Mouse (Mus musculus) stomach, embryonic 15.5 days (tissue): ENCODE data around the gene Bglap. TPM values are rescaled to one million over a fixed set of nuclear protein-coding genes. Genes with fewer than 3 reads are reported as not detected.

Source experiments
- ATAC-seq: fragments of 200-750 bp; cut with Nextera tagmentation; 2 replicates; pipeline ENCODE4 v1.8.0; 2017; ENCODE audit warnings: low read depth, moderate number of reproducible peaks, moderate TSS enrichment; ENCODE audit not compliant: insufficient read depth, low FRiP score
- H3K27ac ChIP-seq: fragments of 300-500 bp; sonication (generic); 2 replicates; pipeline ENCODE4 v1.5.1; 2015; ENCODE audit warnings: mild to moderate bottlenecking, inconsistent platforms
- H3K27me3 ChIP-seq: fragments of 300-500 bp; sonication (generic); replicated peaks from 2 replicates; pipeline ENCODE4 v1.6.1; 2015; ENCODE audit warnings: inconsistent platforms
- H3K36me3 ChIP-seq: fragments of 300-500 bp; sonication (generic); 2 replicates; pipeline ENCODE4 v1.6.1; 2015; ENCODE audit warnings: inconsistent platforms
- H3K4me1 ChIP-seq: fragments of 300-500 bp; sonication (generic); 2 replicates; pipeline ENCODE4 v1.6.1; 2015; ENCODE audit warnings: inconsistent platforms
- H3K4me2 ChIP-seq: fragments of 300-500 bp; sonication (generic); 2 replicates; pipeline ENCODE4 v1.6.1; 2015; ENCODE audit warnings: mild to moderate bottlenecking, inconsistent platforms
- H3K4me3 ChIP-seq: fragments of 300-500 bp; sonication (generic); replicated peaks from 2 replicates; pipeline ENCODE4 v1.5.1; 2015; ENCODE audit warnings: inconsistent platforms
- H3K9ac ChIP-seq: fragments of 300-500 bp; sonication (generic); 2 replicates; pipeline ENCODE4 v1.6.1; 2015; ENCODE audit warnings: inconsistent platforms
- H3K9me3 ChIP-seq: fragments of 300-500 bp; sonication (generic); 2 replicates; pipeline ENCODE4 v1.6.1; 2016; ENCODE audit warnings: inconsistent platforms
- WGBS: fragments of 180-500 bp; shearing (Covaris S2); methylation state at CpG from one replicate; pipeline ENCODE4 v1.1.7; 2015; 5-methylcytosine and 5-hydroxymethylcytosine counted together
- polyA plus RNA-seq: library from polyadenylated mRNA; unstranded; fragments of >200 nt; fragmentation: Nextera tagmentation; extraction: Ambion mirVana; gene quantifications from 2 replicates; pipeline ENCODE4 v1.2.1, GENCODE M21; 2015

Bglap gene
- polyA plus RNA-seq, 1 experiment from 2014 or later, result 0.58 TPM

DNA sequence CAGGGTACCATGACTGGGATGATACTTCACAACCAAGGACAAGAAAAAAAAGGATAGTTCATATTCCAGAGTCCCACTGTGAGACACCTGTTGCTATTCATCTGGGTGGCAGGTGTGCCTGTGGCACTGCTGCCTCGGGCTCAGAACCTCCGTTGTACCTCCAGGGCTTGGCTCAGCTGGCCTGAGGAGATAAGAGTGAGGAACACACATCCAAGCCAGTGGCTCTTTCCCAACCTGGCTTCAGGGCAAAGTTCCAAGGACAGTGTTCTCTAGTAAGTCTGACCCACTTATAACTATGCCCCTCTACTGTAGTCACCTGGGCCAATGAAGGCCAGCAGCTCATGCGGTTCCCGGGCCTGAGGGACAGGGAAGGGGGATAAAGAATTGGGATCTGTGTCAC is 27.4 kb upstream of the Bglap start:
- WGBS, result 84% methylated on average over 4 of the region's 4 CpGs
- H3K9ac ChIP-seq, result no peak overlapping the region
- H3K27ac ChIP-seq, result no peak overlapping the region

DNA sequence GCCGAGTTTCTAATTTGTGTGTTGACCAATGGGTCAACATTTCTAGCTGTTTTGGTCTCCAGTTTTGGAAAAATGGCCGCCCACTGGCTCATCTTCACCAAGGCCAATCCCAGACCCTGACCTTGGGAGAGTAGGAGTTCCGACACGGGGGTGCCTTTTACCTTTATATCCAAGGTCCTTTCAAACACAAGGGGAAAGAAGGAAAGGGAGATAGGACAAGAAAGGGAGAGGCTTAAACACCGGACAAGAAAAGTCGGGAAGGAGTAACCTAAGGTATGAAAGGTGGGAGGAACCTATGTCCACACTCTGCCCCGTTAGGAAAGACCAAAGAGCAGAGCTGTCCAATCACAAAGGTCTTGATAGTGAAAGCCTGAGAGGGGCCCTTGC is 26.4 kb upstream of the Bglap start:
- Histone ChIP-seq H3K36me3 (peaks cover 9% of the 10 kb centered on the region), H3K27me3 (no peaks in the 10 kb centered on the region), H3K9me3 (no peaks in the 10 kb centered on the region), H3K27ac (peak overlapping the region; percentile 97), H3K9ac (no peak overlapping the region), H3K4me2 (peak overlapping the region; percentile 77), H3K4me1 (peaks cover 12% of the 10 kb centered on the region), H3K4me3 (peak overlapping the region; percentile 68)
- no peak for ATAC-seq
- 16% methylated on average over 7 of the region's 7 CpGs for WGBS

More for the DNA sequence above, 27.4 kb upstream of the Bglap start:
- H3K36me3 ChIP-seq, result peaks cover 16% of the 10 kb centered on the region
- no peak overlapping the region for H3K4me2 ChIP-seq
- H3K9me3 ChIP-seq, result no peaks in the 10 kb centered on the region
- H3K27me3 ChIP-seq, result no peaks in the 10 kb centered on the region
- H3K4me3 ChIP-seq, result no peak overlapping the region
- ATAC-seq, result no peak
- peaks cover 12% of the 10 kb centered on the region for H3K4me1 ChIP-seq

DNA sequence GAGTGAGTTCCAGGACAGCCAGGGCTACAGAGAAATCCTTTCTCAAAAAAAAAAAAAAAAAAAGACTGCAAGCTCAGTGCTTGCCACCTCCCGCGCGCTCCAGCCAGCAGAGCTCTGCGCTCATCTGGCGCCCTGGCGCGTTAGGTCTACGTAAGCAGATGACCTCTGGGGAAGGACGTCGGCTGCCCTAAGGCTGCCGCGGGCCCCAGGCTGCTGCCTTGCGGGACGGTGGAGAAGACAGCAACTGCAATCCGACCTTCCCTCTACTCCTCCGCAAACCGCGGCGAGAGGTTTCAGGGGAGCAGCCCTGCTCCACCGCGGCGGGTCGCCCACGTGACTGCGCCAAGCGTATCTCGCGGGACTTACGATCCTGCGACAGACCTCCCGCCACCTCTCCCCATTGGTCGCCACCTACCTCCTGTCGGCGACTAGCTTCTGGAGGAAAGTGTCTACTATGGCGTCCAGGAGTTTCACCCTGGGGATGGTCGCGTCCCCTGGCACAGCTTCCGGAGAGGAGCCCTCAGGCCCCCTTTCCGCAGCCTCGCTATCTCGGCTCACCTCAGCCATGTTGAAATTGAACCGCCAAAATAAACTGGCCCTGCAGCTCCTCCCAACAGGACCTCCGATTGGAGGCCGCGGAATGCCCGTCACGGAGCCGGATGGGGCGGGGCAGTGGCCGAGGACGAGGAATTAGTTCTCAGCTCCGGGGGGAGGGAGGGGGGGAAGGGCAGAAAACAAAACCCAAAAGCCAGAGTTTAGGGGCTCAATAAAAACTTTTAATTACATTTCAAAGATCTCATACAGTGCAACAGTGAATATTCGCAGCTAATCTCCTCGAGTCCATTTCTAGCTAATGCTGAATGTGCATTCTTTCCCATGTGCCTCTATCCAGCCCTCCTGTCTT is 25.7 kb upstream of the Bglap start, which contains the start of gene Pmf1:
Pmf1 (minus strand) TSS at position 591 of the 904 bp plus-strand sequence.
- H3K27ac ChIP-seq, result peak within 1 kb of the TSS; percentile 97
- ATAC-seq, result peak; percentile 90
- no peaks in the 10 kb centered on the region for H3K27me3 ChIP-seq
- peaks cover 9% of the 10 kb centered on the region for H3K36me3 ChIP-seq
- peaks cover 12% of the 10 kb centered on the region for H3K4me1 ChIP-seq
- H3K9me3 ChIP-seq, result no peaks in the 10 kb centered on the region
- peak within 1 kb of the TSS; percentile 78 for H3K9ac ChIP-seq
- WGBS, result under 1% methylated on average over 54 of the region's 54 CpGs
- peak within 1 kb of the TSS; percentile 77 for H3K4me2 ChIP-seq
- peak within 1 kb of the TSS; percentile 68 for H3K4me3 ChIP-seq

DNA sequence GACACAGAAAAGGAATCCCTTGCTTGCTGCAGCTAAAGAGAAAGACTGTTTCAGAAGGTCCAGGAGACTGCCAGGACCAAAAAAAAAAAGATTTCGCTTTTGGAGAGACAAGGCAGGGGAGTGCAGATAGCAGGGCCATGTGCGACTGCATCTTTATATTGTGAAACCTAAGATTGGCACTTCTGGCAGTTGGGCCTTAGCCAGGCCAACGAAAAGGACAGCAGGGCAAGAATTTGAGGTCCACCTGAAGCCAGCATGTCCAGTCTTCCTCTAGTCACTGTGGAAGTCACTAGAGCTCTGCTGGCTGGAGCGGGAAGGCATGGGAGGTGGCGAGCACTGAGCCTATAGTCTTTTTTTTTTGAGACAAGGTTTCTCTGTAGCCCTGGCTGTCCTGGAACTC is 24.7 kb upstream of the Bglap start:
- Histone ChIP-seq H3K4me3 (peak overlapping the region; percentile 68), H3K4me2 (peak overlapping the region; percentile 77), H3K36me3 (peaks cover 8% of the 10 kb centered on the region), H3K9me3 (no peaks in the 10 kb centered on the region), H3K27me3 (no peaks in the 10 kb centered on the region), H3K27ac (peak overlapping the region; percentile 18; the same call in 1 of the 2 replicates), H3K4me1 (peaks cover 12% of the 10 kb centered on the region), H3K9ac (peak overlapping the region; percentile 78)
- ATAC-seq, result no peak
- 57% methylated on average over 5 of the region's 5 CpGs for WGBS

- WGBS, result 49% methylated on average over 7 of the region's 7 CpGs
- no peaks in the 10 kb centered on the region for H3K27me3 ChIP-seq
- no peak overlapping the region for H3K9ac ChIP-seq
- no peaks in the 10 kb centered on the region for H3K9me3 ChIP-seq
- peaks cover 14% of the 10 kb centered on the region for H3K36me3 ChIP-seq
- peaks cover 12% of the 10 kb centered on the region for H3K4me1 ChIP-seq
- H3K27ac ChIP-seq, result peak overlapping the region; percentile 28; the same call in 1 of the 2 replicates
- H3K4me2 ChIP-seq, result no peak overlapping the region
- no peak for ATAC-seq
- H3K4me3 ChIP-seq, result no peak overlapping the region
Measured at GRCm38 (mm10) chr3:88407529-88407928, 23.3 kb upstream of the Bglap start.

DNA sequence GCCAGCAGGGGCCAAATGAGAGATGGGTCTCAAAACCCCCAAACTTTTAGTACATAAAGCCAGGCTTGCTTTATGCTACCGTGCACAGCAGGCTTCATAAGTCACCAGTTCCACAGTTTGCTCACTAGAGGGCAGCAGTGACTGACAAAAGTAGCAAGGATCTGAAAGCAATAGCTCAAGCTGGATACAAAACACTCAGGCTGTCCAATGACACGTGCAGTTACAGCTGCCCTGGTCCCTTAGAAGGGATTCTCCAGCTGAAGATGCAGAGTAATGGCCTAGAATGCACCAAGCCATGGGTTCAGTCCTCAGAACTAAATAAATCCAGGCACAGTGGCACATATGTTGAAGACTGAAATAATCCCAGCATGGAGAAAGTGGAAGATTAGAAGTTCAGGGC is 22.8 kb upstream of the Bglap start:
- H3K27me3 ChIP-seq, result no peaks in the 10 kb centered on the region
- H3K9ac ChIP-seq, result no peak overlapping the region
- 0% methylated on average over 2 of the region's 2 CpGs for WGBS
- H3K9me3 ChIP-seq, result no peaks in the 10 kb centered on the region
- H3K4me3 ChIP-seq, result no peak overlapping the region
- ATAC-seq, result peak; percentile 3; the same call in 1 of the 2 replicates
- H3K4me1 ChIP-seq, result peaks cover 12% of the 10 kb centered on the region
- peak overlapping the region; percentile 28; the same call in 1 of the 2 replicates for H3K27ac ChIP-seq
- H3K4me2 ChIP-seq, result no peak overlapping the region
- peaks cover 10% of the 10 kb centered on the region for H3K36me3 ChIP-seq

- H3K4me3 ChIP-seq, result no peak overlapping the region
- peaks cover 10% of the 10 kb centered on the region for H3K36me3 ChIP-seq
- H3K9me3 ChIP-seq, result no peaks in the 10 kb centered on the region
- 88% methylated on average over 10 of the region's 10 CpGs for WGBS
- no peaks in the 10 kb centered on the region for H3K27me3 ChIP-seq
- ATAC-seq, result no peak
- no peak overlapping the region for H3K27ac ChIP-seq
- H3K4me1 ChIP-seq, result peaks cover 4% of the 10 kb centered on the region; the same call in 1 of the 2 replicates
- no peak overlapping the region for H3K9ac ChIP-seq
- no peak overlapping the region for H3K4me2 ChIP-seq
Measured at GRCm38 (mm10) chr3:88403522-88404230, 19.4 kb upstream of the Bglap start.

DNA sequence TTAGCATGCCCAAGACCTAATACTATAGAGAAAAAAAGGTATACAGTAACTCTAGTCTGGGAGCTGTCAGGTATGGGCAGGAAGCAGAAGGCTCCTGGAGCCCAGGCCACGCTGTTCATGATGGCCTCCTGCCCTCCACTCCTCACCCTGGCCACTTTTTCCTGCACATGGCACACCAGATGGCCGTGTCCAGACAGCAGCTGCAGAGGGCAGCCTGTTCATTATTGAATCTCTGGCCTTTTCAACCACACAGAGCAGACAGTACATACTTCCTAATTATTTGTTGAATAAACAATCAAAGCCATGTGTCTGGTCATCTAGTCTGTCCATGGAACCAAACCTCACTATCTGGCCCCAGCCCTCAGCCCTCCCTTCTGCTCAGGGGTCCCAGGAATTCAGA is 14.4 kb upstream of the Bglap start:
- H3K9ac ChIP-seq, result no peak overlapping the region
- no peak for ATAC-seq
- H3K27ac ChIP-seq, result no peak overlapping the region
- H3K9me3 ChIP-seq, result no peaks in the 10 kb centered on the region
- H3K4me1 ChIP-seq, result no peaks in the 10 kb centered on the region
- H3K27me3 ChIP-seq, result no peaks in the 10 kb centered on the region
- 74% methylated on average over 2 of the region's 2 CpGs for WGBS
- H3K36me3 ChIP-seq, result peaks cover 16% of the 10 kb centered on the region
- H3K4me3 ChIP-seq, result no peak overlapping the region
- no peak overlapping the region for H3K4me2 ChIP-seq

DNA sequence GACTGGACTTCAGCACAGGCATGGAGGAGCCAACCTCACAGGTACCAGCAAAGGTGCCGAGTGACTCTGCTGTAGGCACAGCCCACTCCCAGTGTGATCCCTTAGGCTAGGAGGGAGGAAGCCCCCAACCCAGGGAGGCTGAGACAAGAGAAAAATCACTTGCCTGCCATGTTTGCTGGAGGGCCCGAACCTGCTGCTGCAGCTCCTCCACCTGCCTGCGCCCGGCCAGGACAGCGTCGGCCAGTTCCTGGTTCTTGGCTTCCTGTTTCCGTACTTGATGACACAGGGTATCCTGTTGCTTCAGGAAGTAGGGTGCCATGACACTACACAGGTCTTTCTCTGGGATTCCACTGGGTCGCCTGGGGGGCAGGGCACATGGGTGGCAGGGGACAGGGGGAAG is 11.5 kb upstream of the Bglap start:
- WGBS, result 86% methylated on average over 8 of the region's 8 CpGs
- H3K9me3 ChIP-seq, result no peaks in the 10 kb centered on the region
- H3K4me1 ChIP-seq, result no peaks in the 10 kb centered on the region
- no peak overlapping the region for H3K4me2 ChIP-seq
- no peak for ATAC-seq
- H3K27ac ChIP-seq, result no peak overlapping the region
- H3K9ac ChIP-seq, result no peak overlapping the region
- no peaks in the 10 kb centered on the region for H3K27me3 ChIP-seq
- peaks cover 14% of the 10 kb centered on the region; the same call in 1 of the 2 replicates for H3K36me3 ChIP-seq
- H3K4me3 ChIP-seq, result no peak overlapping the region

DNA sequence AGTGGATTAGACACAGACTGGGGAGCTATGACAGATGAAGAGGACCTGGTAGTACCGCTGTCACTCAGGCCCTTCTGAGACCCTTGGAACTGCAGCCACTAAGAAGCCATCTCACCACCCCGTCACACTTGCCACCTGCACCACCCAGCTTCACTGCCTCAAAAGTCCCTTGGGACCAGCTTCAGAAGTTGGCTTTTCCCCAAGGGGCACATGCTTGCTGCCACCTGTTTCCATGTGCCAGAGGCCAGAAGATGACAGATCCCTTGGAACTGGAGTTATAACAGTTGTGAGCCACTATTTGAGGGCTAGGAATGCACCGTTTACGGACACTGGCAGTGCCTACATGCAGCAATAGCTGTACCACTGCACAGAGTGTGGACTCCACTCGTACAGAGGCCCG is 11.0 kb upstream of the Bglap start:
- WGBS, result 89% methylated on average over 6 of the region's 6 CpGs
- Histone ChIP-seq H3K36me3 (peaks cover 12% of the 10 kb centered on the region; the same call in 1 of the 2 replicates), H3K27ac (no peak overlapping the region), H3K4me1 (no peaks in the 10 kb centered on the region), H3K27me3 (no peaks in the 10 kb centered on the region), H3K4me2 (no peak overlapping the region), H3K4me3 (no peak overlapping the region), H3K9me3 (no peaks in the 10 kb centered on the region), H3K9ac (no peak overlapping the region)
- no peak for ATAC-seq

GRCm38 (mm10) chr3:88393776-88394375 is 9.6 kb upstream of the Bglap start:
- ATAC-seq, result no peak
- WGBS, result 77% methylated on average over 9 of the region's 9 CpGs
- no peaks in the 10 kb centered on the region for H3K4me1 ChIP-seq
- no peak overlapping the region for H3K27ac ChIP-seq
- no peaks in the 10 kb centered on the region for H3K9me3 ChIP-seq
- H3K4me3 ChIP-seq, result no peak overlapping the region
- no peak overlapping the region for H3K9ac ChIP-seq
- no peaks in the 10 kb centered on the region for H3K27me3 ChIP-seq
- no peak overlapping the region for H3K4me2 ChIP-seq
- peaks cover 10% of the 10 kb centered on the region; the same call in 1 of the 2 replicates for H3K36me3 ChIP-seq
